Mouse (Mus musculus) left cerebral cortex, postnatal 4 days (tissue): Measurements from ENCODE around the gene Gm21994. TPM values are rescaled to one million over a fixed set of nuclear protein-coding genes. Genes with fewer than 3 reads are reported as not detected.
"Not testable (repeated sequence)": the region's sequence is repeated elsewhere in the genome, so short reads cannot be mapped to it uniquely, and the experiment has no call there.

Source experiments
- DNase-seq: peaks from one replicate; pipeline ENCODE4 v3.0.0-alpha.2; 2022
- intact Hi-C: fragments of 180-260 bp; cut with DNase I; formaldehyde crosslinking; loops from one replicate; pipeline ENCODE4 v1.15.1; 2025
- total RNA-seq, 2 experiments: library from RNA; stranded (reverse); gene quantifications; 2 replicates each; pipeline ENCODE4 v1.2.3; 2021

The Gm21994 gene
- total RNA-seq = 1 to 10 TPM; 6.6 to 9.8 TPM

DNA sequence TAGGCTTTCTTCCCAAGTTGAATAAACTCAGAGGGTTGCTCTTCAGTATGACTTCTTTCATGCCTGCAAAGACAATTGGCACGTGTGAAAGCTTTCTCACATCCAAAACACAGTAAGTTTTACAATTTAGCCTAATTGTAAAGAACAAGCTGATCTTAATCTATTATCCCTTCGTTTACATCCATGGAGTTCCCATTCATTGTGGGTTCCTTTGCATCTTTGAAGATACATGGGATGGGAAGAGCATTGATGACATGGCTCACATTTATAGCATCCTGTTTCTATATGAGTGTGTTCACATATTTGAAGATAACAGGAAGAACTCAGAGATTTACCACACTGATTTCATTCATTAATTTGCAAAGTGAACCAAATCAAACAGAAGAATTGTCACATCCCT, at the start of gene Gm21994:
TSS of gene Gm21994 (minus strand) at position 101 of the 400 bp plus-strand sequence.
- intact Hi-C loops, DNase-seq: not testable (repeated sequence)

DNA sequence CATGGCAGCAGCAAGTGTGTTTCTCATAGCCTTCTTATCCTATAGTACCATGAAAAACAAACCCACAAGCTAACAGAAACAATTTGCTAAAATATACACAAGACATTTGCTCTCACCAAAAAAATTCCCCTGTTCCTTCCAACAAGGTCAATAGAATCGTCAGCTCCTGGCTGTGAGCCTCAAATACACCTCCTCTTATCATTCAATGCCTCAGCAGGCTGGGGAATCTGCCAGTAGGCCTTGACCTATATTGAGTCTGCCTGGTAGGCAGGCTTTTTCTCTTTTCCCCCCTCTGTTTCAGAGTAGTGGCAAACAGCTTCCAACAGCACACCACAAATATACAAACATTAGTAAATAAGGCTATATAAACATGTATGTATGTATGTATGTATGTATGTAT, 43.7 kb upstream of the Gm21994 start:
- intact Hi-C loops = no loop called here
- DNase-seq = no peak

DNA sequence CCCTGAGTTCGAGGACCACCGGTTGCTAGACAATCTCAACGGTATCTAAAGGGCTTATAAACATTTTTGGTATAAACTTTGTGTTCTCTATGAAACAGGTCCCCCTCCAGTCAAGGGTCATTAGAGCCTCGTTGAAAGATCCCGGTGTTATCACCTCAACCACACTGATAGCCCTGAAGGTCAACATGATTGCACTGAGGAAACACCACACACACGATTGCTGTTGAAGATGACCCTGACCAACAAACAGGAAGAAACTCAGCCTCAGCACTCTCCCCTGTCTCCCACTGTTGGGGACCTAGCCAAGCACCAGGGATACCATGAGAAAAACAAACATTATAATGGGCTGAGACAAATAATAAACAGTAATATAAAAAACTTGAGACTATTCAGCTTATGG, 38.3 kb upstream of the Gm21994 start:
- DNase-seq = no peak
- intact Hi-C loops = no loop called here

DNA sequence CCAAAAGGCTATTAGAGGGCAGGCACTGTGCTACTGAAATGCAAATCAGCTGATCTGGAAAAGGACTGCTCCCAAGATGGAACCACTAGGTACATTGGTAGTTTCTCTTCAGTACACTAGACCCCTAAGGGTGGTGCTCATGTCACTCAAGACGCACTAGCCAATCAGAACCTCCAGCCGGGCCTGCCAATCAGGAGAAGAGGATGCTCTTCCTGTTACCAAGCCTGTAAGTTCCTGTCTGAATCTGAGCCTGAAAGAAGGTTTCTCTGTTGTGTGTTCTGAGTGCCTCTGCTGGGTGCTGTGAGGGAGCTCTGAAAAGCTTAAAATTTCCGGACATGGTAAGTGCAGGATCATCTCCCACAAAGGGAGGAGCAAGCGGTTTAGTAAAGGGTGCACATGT, 1.9 kb upstream of the Gm21994 start, which contains the start of gene Gm14124:
TSS of gene Gm14124 (plus strand) at position 227 of the 400 bp plus-strand sequence.
- intact Hi-C loops = not testable (repeated sequence)

DNA sequence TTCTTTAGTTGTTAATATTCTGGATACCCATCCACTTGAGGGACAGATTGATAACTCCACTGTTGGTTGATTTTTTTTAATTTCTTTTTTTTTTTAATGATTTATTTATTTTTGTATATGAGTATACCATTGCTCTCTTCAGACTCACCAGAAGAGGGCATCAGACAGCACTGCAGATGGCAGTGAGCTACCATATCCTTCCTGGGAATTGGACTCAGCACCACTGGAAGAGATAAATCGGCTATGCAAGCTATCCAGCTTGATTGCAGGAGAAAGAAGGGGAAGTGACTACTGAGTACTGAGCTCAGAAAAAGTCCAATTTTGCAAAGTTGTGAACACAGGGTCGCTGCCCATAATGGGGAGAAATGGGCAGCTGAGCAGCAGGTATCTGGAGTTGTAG, 1.5 kb upstream of the Gm21994 start:
- DNase-seq, intact Hi-C loops: not testable (repeated sequence)

More for the DNA sequence above, 1.9 kb upstream of the Gm21994 start, which contains the start of gene Gm14124:
- not testable (repeated sequence) for DNase-seq

DNA sequence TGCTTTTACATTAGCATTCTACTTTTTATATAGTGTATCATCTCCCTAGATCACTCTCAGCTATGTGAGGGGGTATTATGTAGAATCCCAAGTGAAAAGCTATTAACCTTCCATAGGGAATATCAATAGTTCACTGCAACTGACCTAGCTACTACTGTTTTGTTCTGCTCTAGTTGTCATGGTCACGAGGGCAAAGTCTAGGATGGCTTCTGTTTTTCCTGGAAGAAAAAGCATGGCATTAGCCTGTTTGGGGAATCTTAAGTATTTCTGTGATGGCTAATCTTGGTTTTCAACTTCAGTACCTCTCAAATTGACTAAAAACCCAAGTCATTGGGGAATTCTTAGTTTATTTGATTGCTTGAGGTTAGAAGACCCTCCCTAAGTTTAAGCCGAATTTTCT, 12.2 kb downstream of the Gm21994 start:
- intact Hi-C loops = loop anchor here (10.0 kb wide), 1 partner anchor 82 kb away; the partner anchor contains the start of gene Gm10130
- DNase-seq = no peak

DNA sequence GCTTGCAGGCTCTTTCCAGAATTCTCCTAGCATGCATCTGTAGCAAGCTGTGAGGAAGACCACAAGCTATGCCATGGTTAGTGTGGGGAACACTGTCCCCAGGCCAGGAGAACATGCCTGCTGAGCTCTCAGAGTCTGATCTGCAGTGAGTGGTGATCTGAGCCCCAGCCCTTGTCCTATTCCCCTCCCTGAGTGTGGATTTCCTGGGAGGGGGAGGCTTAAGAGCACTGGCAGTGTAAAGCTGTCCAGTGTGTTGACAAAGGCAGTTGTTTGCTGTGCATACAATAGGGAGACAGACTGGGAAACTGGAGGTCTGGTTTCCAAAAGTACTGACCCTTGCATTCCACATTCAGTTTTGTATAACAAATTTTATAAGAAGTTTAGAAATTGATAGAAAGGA, 32.1 kb downstream of the Gm21994 start:
- DNase-seq, intact Hi-C loops: not testable (repeated sequence)

DNA sequence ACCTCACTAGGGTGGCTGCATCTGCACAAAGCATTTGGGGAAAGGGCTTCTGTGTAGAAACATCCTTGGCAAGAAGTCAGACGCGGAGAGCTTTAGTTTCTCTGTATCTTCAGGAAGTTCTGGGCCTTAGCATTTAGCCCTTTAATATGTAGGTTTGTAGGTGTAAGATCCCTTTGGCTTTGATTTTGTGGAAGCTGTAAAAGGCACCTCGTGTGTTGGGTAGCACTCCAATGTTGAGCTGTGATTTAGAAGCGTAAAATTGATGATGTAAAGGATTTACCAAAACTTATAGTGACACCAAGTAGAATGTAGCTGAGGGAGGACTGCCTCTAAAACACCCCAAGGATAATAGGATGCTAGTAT, 37.0 kb downstream of the Gm21994 start:
- intact Hi-C loops = not testable (repeated sequence)

DNA sequence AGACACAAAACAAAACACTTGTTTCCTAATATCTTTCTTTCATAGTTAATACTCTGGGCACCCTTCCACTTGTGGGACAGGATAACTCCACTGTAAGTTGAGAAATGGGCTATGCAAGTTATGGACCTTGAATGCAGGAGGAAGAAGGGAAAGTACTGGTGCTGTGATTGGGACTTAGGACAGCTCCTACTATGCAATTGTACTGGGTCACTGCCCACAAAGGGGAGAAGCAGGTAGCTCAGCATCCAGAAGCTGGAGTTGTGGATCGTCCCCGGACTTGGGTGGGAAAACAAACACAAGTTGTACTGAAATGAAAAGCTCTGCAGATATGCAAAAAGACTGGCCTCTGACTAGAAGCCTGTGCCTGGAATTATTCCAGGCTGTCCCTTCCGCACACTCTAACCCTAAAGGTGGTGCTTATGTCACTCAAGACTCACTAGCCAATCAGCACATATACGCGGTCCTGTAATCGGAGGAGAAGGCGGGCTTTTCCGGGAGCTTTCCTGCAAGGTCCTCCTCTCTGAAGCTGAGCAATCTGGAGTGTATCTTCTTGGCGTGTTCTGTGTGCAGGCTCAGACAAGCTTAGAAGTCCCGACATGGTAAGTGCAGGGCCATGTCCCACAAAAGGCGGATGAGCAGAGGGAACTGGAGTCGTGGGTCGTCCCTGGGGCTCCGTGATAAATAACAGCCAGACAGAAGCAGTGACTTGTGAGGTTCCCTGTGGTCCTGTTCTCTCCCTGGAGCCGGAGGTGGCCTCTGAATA, 37.6 kb downstream of the Gm21994 start, which contains the start of gene Zfp937:
TSS of gene Zfp937 (plus strand) at position 474 of the 763 bp plus-strand sequence.
- peak; percentile 80 for DNase-seq
- intact Hi-C loops = not testable (repeated sequence)

More for the DNA sequence above, 37.0 kb downstream of the Gm21994 start:
- not testable (repeated sequence) for DNase-seq

Other genes starting within 250 kb of the Gm21994 start
- gene Zfp120, start 118.9 kb downstream of the Gm21994 start, total RNA-seq = 10 to 100 TPM; 10.4 to 10.5 TPM
- gene Gm10770, start 75.9 kb downstream of the Gm21994 start, total RNA-seq = not detected
- not detected for gene Gm14139, start 73.8 kb downstream of the Gm21994 start, total RNA-seq
- 10 to 100 TPM; 12.2 to 13.2 TPM for gene Zfp937, start 37.5 kb downstream of the Gm21994 start, total RNA-seq
- under 1 TPM; 0.26 to 0.32 TPM for gene Gm14124, start 1.9 kb upstream of the Gm21994 start, total RNA-seq
- gene Gm10130, start 68.1 kb upstream of the Gm21994 start, total RNA-seq = 1 to 10 TPM in 1 of 2 experiments, not detected in 1; 3.5 TPM
- 10 to 100 TPM; 11.1 to 12.6 TPM for gene 3300002I08Rik, start 107.2 kb upstream of the Gm21994 start, total RNA-seq
- 1 to 10 TPM; 9.0 to 9.7 TPM for gene Zfp442, start 195.9 kb upstream of the Gm21994 start, total RNA-seq
- under 1 TPM; 0.28 to 0.44 TPM for gene Zfp345, start 229.5 kb upstream of the Gm21994 start, total RNA-seq